Mouse (Mus musculus): ENCODE results near the gene Ttc21a.

Ttc21a gene

DNA sequence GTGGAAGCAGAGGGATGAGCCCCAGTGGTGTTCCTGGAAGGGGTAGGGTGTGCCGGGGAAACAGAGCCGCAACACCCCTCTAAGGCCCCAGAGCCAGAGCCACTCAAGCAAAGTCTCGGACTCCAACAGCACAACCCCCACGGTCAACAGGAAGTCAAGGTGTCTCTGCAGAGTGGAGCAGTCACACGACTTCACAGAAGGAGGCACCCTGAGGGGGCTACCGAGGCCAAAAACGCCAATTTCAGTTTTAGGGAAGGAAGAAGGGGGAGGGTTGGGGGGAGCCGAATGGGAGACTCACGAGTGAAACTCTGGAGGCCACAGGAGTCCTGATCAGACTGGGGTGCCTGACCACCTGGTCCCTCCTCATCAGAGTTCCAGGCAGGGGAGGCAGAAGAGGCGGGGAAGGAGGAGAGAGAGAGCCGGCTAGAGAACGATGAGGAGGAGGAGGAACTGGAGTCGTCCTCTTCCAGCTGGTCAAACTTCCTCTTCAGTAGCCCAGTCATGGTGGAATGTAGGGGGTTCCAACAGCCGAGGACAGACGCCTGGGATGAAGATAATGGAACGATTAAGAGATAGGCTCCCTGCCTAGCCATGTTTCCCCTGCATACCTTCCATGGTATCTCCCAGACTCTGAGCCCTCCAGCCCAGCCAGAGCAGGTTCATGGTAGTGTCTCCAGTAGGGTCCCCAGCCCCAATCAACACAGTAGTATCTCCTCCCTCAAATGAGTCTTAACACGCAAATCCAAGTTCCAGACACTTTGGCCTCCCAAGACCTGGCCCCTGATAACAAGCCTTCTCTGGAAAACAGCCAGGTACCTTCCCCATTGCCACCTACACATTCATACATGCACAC, 39.5 kb downstream of the Ttc21a start:
- DNase-seq (ENCODE audit: low spot score in 2 of 2): peak in 1 of 2 experiments; percentile 48

DNA sequence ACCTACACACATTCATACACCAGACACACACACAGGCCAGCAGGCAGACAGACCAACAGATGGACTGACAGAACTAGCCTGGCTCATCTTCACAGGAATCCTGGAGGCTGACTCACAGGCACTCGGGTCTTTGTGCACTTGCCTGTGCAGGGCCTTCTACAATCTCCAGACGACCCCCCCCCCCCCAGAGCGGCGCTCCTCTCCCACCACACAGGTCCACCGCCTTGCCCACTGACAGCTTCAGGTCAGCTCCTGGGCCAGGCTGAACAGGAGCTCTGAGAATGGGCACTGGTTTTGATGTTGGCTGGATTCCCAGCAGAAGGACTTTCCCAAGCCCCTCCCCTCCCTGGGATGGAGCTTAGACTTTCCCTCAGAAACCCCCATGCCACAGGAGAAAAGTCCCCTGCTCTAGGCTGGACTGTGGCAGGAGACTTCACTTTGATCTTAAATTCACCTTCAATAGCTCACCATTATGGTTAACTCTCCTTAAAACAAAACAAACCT, 40.2 kb downstream of the Ttc21a start:
- no peak for DNase-seq (ENCODE audit: low spot score in 2 of 2)

DNA sequence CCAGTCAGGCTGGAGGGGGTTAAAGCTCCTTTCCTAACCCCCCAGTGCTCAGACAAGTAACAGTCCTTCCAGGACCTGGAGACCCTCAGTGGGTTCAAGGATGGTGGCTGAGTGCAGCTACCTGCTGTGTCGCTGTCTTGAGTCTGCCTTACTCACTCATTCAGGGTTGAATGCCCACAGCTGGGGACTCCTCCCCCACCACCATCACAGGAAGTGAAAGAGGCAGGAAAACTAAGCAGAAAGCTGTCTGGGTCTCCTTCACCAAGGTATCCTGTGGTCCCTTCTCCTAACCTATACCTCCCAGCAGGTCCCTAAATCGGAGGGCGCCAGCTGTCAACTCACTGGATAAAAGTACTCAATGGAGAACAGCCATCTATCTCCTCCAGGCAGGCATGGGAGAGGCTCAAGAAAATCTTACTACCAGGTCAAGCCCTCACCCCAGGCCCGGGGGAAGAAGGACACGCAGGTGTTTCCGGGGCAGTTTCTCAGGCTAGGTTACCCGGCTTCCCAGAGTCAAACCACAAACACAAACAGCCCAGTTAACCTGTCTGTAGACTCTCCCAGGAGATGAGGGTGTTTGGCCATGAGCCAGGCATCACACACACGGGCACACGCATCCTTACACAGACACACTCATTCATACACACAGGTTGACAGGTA, 40.9 kb downstream of the Ttc21a start:
- DNase-seq (ENCODE audit: low spot score in 2 of 2): peak in 1 of 2 experiments; percentile 69

DNA sequence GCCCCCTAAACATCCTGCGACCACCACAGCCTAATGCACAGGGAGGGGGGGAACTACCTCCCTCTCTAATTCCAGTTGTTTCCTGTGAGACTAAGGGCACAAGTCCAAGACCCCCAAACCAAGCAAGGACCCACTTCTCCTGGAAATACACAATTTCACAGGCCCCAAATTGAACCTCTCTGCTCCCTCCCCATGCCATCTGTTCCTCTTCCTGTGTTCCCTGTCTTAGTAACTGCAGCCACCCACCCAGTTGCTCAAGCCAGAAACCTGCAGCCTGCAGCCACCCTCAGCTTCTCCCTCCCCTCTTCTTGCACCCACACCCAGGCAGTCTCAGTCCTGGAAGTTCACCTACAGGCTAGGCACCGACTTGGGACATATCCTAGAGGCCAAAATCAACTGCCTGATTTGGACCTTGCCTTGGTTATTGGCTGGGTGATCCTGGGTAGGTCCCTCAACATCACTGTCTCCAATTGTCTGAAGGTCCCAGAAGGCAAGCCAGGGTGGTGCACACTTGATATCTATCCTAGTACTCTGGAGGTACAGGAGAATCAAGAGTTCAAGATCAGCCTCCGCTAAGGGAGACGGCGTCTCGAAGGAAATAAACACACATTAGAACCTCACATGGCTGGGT, 41.5 kb downstream of the Ttc21a start:
- DNase-seq (ENCODE audit: low spot score in 2 of 2): no peak

DNA sequence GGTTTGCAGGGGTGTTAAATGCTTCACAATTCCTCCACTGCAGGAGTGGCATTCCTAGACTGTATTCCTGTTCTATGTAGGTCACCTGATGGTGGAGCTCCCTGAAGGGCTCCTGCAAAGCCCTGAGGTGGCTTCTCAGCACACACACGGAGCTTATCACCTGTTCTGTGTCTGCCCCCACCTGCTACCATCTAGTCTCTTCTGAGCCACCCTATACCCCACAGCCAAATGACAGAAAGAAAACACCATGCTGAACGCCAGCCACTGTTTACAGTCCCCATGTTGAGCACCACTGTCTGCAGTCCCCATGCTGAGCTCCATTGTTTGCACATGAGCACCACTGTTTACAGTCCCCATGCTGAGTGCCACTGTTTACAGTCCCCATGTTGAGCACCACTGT, 42.3 kb downstream of the Ttc21a start:
- DNase-seq (ENCODE audit: low spot score in 2 of 2): no peak

DNA sequence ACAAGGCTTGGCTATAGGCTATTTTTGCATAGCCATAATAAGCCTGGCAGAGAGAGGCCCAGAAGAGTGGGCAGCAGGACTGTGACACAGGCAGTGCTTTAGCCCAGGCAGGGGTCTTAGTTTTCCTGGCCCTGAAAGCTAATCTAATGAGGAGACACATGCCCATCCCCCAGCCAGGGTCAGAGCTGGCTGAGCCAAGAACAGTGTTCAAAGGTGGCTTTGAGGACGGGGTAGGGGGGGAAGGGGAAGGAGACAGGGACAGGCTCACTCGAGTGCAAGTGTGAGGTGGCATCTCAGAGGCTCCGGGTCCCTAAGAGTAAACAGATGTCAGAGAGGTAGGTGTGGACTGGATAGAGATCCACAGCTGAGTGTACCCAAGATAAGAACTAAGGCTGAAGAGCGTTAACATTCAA, 43.4 kb downstream of the Ttc21a start:
- no peak for DNase-seq (ENCODE audit: low spot score in 2 of 2)

DNA sequence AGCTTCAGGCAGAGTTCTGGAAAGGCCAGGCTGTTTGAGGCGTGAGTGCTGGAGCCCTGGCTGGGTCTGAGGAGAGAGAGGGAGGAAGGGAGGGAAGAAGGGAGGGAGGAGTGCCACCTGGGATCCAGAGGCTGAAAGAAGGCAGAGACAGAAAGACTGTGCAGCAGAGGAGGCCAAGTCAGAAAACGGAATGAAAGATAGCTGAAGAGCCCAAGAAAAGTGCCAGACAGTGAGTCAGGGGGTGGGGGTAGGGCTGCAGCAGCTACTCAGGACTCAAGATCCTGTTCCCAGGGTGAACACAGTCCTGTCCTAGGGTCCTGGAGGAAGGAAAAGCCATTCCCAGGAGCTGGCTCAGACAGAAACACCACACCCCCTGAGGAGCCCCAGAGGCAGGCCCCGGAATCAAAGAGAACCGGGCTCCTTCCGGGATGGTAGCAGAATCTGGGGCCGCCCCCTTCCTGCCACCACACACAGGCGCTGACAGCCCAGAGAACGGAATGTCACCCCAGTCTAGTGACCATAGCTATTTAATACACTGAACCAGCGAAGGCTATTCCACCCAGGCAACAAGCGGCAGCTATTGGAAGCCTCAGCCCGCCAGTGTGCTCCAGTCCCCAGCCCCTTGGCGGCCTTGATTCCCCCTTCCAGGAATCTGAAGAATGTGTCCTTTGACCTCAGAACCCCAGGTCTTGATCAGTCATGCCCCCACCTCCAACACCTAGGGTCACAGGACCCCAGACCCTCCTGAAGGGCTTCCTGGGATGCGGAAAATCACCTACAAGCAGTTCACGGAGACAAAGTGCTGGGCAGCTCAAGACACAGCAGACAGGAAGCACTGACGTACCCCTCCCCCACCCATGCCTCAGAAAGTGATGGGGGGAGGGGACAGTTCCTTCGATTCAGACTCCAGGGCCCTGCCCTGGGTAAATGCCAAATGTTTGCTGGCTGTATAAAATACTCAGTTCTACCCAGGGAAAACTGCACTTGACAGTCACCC, 44.1 kb downstream of the Ttc21a start:
- DNase-seq (ENCODE audit: low spot score in 2 of 2): peak; percentile 74

DNA sequence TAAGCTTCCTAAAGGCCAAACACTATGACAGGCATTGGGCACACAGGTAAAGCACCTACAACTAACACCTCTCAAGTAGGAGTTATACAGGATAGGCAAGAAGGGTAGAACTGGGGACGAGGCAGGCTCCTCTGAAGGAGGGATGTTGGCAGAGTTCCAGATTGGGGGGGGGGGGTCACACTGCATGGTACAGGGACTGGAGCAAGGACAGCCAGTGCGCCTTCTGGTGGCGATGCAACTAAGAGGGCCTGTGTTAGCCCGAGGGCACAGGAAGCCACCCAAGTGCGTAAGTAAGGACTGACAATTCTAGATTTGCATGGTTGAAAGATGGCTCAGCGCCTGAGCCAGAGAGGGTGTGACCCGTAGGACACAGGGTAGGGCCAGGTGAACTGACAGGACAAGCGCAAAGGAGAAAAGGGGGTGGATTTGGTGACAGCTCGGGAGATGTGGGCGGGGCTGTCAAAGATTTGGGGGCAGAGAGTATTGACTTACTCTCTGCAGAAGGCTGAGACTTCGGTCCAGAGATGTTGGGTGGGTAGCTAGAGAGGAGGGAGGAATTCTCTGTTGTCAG, 44.9 kb downstream of the Ttc21a start:
- peak; percentile 76 to 87 for DNase-seq (ENCODE audit: low spot score in 2 of 2)

DNA sequence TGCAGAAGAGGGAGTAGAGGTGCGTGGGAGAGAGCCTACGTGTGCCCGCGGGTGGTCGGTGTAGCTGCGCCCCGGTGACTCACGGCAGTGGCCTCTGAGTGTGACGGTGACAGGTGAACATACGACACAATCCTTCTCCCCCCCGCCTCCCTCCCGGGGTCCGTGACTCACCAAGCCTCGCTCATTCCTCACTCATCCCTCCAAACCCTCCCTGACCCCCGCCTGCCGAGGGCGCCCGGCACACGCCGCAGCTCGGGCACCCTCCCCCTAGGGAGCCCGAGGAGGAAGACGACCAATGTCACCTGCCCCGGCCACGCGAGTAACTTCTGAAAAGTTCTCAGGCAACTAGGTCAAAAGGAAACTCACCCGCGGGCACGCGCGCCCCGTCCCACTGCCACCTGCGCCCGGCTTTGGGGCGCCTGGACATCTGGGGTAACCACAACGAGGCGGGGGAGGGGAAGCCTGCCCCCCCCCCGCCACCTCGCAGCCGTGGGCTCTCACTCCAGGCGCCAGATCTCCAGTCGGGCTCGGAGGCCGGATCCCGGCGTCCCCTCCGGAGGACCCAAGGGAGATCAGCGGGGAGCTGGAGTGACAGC, 45.6 kb downstream of the Ttc21a start:
- peak; percentile 69 to 84 for DNase-seq (ENCODE audit: low spot score in 2 of 2)

DNA sequence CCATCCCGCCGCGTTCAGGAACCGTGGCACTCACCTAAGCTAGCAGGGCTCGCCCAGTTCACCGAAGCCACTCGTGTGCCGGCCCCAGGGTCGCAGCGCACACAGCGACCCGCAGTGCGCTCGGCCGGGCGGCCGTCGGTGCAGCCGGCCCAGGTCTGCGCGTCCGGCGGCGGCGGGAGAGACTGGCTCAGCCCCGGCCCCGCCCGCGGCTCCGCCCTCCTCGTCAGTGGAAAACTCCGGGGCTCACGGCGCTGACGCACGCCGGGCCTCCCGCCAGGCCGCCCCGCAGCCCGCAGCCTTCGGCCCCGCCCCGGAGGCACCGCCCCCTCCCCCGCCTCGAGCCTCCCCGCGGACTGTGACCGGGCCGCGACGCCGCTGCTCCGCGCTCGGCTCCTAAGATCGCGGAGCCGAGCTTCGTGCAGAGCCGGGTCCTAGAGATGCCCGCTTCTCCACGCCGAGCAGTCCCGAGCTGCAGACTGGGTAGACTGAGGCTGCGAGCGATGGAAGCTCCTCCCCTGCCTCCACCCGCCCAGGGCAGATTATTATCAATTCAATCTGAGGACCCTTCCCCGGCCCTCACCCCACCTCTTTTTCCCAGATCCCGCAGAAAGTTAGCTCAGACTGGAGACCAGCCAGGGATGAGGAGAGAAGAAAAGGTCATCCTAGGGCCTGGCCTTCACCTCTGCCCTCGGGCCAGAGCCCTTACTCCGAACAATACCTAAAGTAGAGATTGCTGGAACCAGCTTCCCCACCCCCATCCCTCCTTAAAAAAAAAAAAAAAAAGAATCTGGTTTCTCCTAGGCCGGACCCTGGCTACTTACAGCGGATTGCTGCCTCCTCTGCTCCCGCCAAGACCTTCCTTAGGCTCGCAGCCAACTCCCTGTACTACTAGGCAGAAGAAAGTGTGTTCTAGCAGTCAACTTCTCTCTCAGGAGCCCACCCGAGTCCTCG, 46.5 kb downstream of the Ttc21a start:
- peak; percentile 80 to 85 for DNase-seq (ENCODE audit: low spot score in 2 of 2)

DNA sequence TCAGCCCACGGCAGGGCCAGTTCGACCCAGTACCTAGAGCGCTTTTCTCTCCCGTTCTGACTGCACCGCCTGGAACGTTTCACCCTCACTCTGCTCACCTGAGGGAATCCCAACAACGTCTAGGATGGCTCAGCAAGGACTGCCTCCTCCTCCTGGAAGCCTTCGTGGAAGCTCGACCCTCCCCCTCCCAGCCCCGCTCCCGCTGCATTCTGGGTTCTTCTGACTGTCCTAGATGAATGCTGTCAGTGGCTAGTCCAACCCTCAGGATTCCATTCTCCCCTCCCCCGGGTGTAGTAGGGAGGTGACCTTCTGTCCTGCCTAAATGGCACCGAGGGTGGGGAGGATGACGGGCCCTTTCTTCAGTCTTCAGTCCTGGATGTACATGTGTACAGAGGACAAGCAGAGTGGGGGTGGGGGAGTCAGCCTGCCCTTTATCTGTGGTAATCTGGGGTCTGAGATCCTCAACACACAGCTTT, 47.2 kb downstream of the Ttc21a start, which contains the start of gene Csrnp1:
Csrnp1 (minus strand) TSS at position 123 of the 476 bp plus-strand sequence.
- DNase-seq (ENCODE audit: low spot score in 2 of 2): no peak

DNA sequence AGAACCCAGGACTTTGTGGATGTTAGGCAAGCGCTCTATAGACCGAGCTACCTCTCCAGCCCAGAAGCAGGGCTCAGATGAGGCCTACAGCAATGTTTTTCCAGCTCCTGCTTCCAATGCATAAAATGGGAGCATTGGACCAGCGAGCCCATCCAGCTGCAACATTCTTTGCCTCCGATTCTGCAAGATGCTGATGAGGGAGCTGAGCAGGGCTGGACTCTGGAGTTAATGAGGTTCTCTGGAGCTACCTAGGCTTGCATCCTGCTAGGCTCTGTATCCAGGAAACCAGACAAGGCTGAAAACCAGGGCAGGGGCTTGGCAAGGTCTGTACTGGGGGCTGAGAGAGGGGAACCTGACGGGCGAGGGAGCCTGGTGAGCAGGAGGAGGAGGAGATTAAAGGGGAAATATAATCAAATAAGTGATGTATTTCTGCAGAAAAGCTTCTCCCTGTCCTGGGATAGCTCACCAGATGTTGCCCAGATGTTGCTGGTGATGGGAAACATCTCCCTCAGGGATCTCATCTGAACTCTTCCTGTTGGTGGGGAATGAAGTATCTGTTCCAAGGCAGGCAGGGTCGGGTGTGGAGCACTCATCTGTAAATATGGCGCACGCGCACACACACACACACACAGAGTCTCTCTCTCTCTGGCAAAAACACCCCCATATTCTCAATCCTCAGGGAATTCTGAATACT, 48.6 kb downstream of the Ttc21a start:
- no peak for DNase-seq (ENCODE audit: low spot score in 2 of 2)

DNA sequence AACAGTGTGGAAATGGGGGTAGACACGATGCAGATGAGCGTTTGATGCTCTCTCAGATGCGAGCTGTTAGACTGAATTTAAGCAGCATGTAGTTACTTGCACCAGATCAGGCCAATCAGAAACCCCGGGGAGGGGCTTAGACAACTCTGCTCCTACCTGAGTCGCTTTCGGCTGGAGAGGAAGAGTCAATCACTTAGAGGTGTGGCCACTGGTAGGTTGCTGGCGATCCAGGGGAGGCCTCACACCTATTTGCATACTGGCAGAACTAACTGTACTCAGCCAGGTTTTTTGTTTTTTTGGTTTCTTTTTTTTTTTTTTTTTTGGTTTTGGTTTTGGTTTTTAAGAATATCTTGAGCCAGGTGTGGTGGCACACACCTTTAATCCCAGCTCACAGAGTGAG, 50.9 kb downstream of the Ttc21a start:
- peak in 1 of 2 experiments; percentile 55 for DNase-seq (ENCODE audit: low spot score in 2 of 2)

DNA sequence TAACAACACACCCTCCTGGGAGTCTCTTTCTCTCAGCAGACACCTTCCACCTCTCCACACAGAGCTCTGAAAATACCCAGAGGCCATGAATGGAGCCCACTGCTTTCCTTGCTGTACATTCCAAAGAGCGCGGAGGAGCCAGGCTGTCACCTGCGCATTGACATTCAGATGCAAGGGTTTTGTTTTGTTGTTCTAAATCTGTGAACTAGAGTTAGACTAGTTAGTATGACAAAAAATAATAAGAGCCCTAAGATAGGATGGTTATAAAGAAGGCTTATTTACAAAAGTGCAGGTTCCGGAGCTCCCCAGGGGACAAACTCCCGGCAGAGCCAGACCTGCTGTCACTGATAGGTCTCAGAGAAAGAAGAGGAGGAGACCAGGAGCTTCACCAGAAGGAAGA, 53.9 kb downstream of the Ttc21a start:
- DNase-seq (ENCODE audit: low spot score in 2 of 2): no peak

DNA sequence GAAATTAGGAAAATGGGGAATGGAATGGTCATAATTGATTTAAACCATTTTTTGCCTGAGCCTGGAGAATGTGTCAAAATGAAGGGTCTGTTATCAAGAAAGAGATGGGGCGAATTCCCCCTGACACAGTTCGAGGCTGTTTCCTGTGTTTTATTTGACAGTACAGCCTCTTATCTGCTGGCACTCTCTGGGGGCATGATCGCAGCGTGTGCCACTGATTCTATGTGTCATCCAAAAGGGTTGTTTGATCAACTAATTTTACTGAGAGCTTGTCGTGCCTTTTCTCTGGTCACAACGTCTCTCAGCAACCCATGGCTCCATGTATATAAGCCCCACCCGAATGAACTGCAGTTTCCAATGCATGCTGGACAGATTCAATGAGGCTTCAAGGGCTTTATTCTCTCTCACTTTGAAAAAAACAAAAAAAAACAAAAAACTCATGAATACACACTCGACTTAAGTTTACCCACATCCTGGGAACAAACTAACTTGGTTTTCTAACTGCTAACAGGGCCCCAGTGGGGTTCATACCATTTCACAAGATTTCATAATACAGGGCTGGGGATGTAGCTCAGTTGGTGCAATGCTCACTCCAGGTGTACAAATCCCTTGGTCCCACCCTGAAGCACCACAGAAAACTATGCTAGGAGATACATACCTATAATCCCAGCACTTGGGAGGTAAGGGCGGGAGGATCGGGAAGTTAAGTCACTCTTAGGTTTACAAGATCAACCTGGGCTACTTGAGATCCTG, 55.9 kb downstream of the Ttc21a start:
- no peak for DNase-seq (ENCODE audit: low spot score in 2 of 2)

DNA sequence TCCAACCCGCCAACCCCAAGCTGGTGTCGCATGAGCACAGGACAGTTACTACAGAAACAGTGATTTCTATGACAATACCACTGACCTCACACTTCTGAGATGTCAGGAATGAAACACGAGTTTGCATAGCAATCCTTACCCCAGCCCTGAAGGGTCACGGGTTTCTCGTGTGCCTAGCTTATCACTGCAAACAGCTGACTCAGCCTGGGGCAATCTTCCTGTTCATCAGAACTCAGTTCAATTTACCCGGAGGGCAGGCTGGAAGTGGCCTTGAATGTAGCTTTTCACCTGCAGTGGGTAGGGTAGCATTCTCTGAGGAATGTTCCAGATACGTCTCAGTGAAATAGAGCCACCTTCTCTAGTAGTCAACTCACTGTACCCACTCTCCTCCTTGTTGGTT, 56.8 kb downstream of the Ttc21a start:
- no peak for DNase-seq (ENCODE audit: low spot score in 2 of 2)

DNA sequence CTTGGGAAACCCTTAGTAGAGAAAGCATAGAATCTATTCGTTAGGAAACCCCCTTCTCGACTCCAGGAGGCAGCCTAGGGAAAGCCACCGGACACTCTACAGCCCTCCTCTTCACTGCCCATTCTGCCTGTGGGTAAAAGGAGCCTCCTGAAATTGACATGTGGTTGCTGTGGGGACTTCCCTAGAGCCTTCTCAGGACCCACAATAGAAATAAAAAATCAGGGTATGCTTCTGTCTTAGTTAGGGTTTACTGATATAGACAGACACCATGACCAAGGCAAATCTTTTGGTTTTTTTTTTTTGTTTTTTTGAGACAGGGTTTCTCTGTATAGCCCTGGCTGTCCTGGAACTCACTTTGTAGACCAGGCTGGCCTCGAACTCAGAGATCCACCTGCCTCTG, 58.7 kb downstream of the Ttc21a start:
- no peak for DNase-seq (ENCODE audit: low spot score in 2 of 2)

DNA sequence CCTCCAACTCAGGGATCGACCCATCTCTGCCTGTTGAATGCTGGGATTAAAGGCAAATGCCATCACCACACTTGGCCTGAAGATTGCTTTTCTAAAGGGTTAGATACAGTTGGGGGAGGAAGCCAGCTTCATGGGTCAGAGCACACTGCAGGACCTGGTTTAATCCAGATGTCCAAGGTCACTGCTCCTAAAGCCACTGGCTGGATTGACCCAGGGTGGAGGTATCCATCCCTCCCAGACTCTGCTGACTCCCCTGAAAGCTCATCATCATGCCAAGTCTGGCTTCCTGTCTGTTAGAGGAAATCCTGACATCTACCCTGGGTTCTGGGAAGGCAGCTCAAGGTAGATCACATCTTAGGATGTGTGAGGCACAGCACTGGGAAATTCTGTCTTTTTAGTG, 61.4 kb downstream of the Ttc21a start:
- no peak for DNase-seq (ENCODE audit: low spot score in 2 of 2)
